ENCODE assay signal across 29 mouse cellular contexts in the genomic region with DNA sequence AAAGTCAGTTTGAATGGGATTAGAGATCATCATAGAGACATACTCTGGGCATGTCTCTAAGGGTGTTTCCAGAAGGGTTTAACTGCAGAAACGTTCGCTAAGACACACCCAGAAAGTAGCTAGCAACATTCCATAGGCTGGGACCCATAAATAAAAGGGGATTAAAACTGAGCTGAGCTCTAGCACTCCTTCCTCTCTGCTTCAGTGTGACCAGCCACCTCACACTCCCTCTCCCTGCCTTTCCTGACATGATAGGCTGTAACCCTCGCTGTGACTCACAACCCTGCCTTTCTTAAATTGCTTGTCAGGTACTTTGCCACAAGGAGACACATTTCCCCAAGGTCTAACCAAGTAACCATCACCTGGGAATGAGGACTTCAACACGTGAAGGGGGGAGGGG. TPM values are rescaled to one million over a fixed set of nuclear protein-coding genes. Genes with fewer than 3 reads are reported as not detected.
A peak's percentile ranks its signal among the peaks of the same experiment; 100 is the strongest.
DNase-seq lines count a peak whose midpoint lies in the region; ATAC-seq and TF ChIP-seq lines count a peak whose summit lies in the region.
"Had no signal": no experiment of that assay in that cellular context is flagged by ENCODE, and none has a peak within 500 bp of the region (broad histone marks: within the 10 kb centered on the region; RNA-seq: fewer than 3 reads in every experiment).

No protein-coding gene starts in this region.

- peaks cover 5% of the 10 kb centered on the region; the same call in 1 of the 2 replicates for H3K4me1 ChIP-seq in embryonic facial prominence, embryonic 14.5 days (ENCODE audit: control insufficient read depth, insufficient read depth, low read length)
- H3K4me1 ChIP-seq in embryonic facial prominence, embryonic 10.5 days: peaks cover 38% of the 10 kb centered on the region
- H3K4me1 ChIP-seq in kidney, embryonic 16.5 days (ENCODE audit: insufficient read depth, low read length): peaks cover 29% of the 10 kb centered on the region
- peaks cover 13% of the 10 kb centered on the region for H3K4me1 ChIP-seq in forebrain, embryonic 16.5 days (replicated peaks; ENCODE audit: control insufficient read depth, insufficient read depth, low read length)

- H3K79me2 ChIP-seq in myocyte (ENCODE audit: control insufficient read depth, insufficient read depth): peaks cover 5% of the 10 kb centered on the region

- no peaks in the 10 kb centered on the region for H3K9me3 ChIP-seq in embryonic facial prominence, embryonic 14.5 days (ENCODE audit: control insufficient read depth, low read length)
- H3K9me3 ChIP-seq in embryonic facial prominence, embryonic 10.5 days: no peaks in the 10 kb centered on the region
- H3K9me3 ChIP-seq in kidney, embryonic 16.5 days (ENCODE audit: low read length): no peaks in the 10 kb centered on the region
- no peaks in the 10 kb centered on the region for H3K9me3 ChIP-seq in forebrain, embryonic 16.5 days (ENCODE audit: control insufficient read depth, low read length)
- H3K9me3 ChIP-seq: forebrain, embryonic 13.5 days had no signal

- H3K4me2 ChIP-seq in embryonic facial prominence, embryonic 14.5 days (ENCODE audit: low read depth, low read length): no peak overlapping the region
- H3K4me2 ChIP-seq in kidney, embryonic 16.5 days (replicated peaks; ENCODE audit: low read depth, low read length): 0 out of 2 replicates have a peak overlapping the region, but pooled peaks have one; percentile 13
- no peak overlapping the region for H3K4me2 ChIP-seq in myocyte (ENCODE audit: low read depth)
- no peak overlapping the region for H3K4me2 ChIP-seq in forebrain, embryonic 16.5 days (ENCODE audit: low read length)

- H3K4me3 ChIP-seq in embryonic facial prominence, embryonic 14.5 days (ENCODE audit: low read depth, low read length): no peak overlapping the region
- H3K4me3 ChIP-seq in embryonic facial prominence, embryonic 10.5 days: no peak overlapping the region
- no peak overlapping the region for H3K4me3 ChIP-seq in kidney, embryonic 16.5 days (ENCODE audit: low read length)
- H3K4me3 ChIP-seq in myocyte: peak overlapping the region; percentile 72
- H3K4me3 ChIP-seq in forebrain, embryonic 16.5 days (replicated peaks; ENCODE audit: low read length): no peak overlapping the region

- no peak for ATAC-seq in embryonic facial prominence, embryonic 14.5 days (ENCODE audit: low read depth)
- ATAC-seq in kidney, embryonic 16.5 days (ENCODE audit: low FRiP score, low TSS enrichment): no peak
- ATAC-seq in forebrain, embryonic 16.5 days: no peak
- ATAC-seq: forebrain, embryonic 13.5 days had no signal

- no peak overlapping the region for H3ac ChIP-seq in myocyte (ENCODE audit: control insufficient read depth, insufficient read length)

- DNase-seq in embryonic facial prominence, embryonic 14.5 days (ENCODE audit: low spot score): peak; percentile 26
- no peak for DNase-seq in embryonic facial prominence, embryonic 10.5 days (ENCODE audit: low spot score)
- DNase-seq in kidney, postnatal 4 days: no peak
- DNase-seq in 416B (ENCODE audit: low read depth): peak; percentile 49
- no peak for DNase-seq in adrenal gland, adult 2 months
- DNase-seq: adrenal gland, adult 8-10 months; B cell, adult 2 months; cerebellum, adult 11 months; cerebellum, postnatal 14 days; embryo, embryonic 11 days; gastrocnemius, postnatal 36 days; kidney, adult 18-20 months; liver; lung, embryonic 14.5 days; midbrain, embryonic 14.5 days; right cerebral cortex, postnatal 14 days; thymus, adult 18-20 months had no signal

- TF ChIP-seq POLR2A in myocyte (IDR thresholded peaks at IDR 0.05; ENCODE audit: insufficient read length, low read depth): no peak

- H3K9ac ChIP-seq in embryonic facial prominence, embryonic 14.5 days (ENCODE audit: low read depth, low read length): no peak overlapping the region
- no peak overlapping the region for H3K9ac ChIP-seq in kidney, embryonic 16.5 days (replicated peaks; ENCODE audit: low read length)
- H3K9ac ChIP-seq in forebrain, embryonic 16.5 days (replicated peaks; ENCODE audit: low read depth, low read length): no peak overlapping the region
- H3K9ac ChIP-seq: forebrain, embryonic 13.5 days; hindbrain, embryonic 14.5 days; lung, embryonic 14.5 days had no signal

- no peaks in the 10 kb centered on the region for H3K36me3 ChIP-seq in embryonic facial prominence, embryonic 14.5 days (ENCODE audit: control insufficient read depth, insufficient read depth, low read length)
- peaks cover 3% of the 10 kb centered on the region; the same call in 1 of the 2 replicates for H3K36me3 ChIP-seq in embryonic facial prominence, embryonic 10.5 days (replicated peaks)
- H3K36me3 ChIP-seq in kidney, embryonic 16.5 days (ENCODE audit: insufficient read depth, low read length): no peaks in the 10 kb centered on the region
- no peaks in the 10 kb centered on the region for H3K36me3 ChIP-seq in myocyte (ENCODE audit: control insufficient read depth, insufficient read depth)
- H3K36me3 ChIP-seq in forebrain, embryonic 16.5 days (ENCODE audit: control insufficient read depth, insufficient read depth): no peaks in the 10 kb centered on the region

- H3K27ac ChIP-seq in embryonic facial prominence, embryonic 14.5 days (replicated peaks; ENCODE audit: low read depth, low read length): no peak overlapping the region
- H3K27ac ChIP-seq in embryonic facial prominence, embryonic 10.5 days (replicated peaks): no peak overlapping the region
- no peak overlapping the region for H3K27ac ChIP-seq in kidney, embryonic 16.5 days (ENCODE audit: low read length)
- H3K27ac ChIP-seq in forebrain, embryonic 16.5 days (ENCODE audit: low read length): no peak overlapping the region
- H3K27ac ChIP-seq: forebrain, embryonic 13.5 days; hindbrain, embryonic 14.5 days had no signal

- 5% methylated on average over 4 of the region's 4 CpGs for WGBS in embryonic facial prominence, embryonic 14.5 days
- WGBS in embryonic facial prominence, embryonic 10.5 days: 9% methylated on average over 4 of the region's 4 CpGs
- 9% methylated on average over 4 of the region's 4 CpGs for WGBS in kidney, embryonic 16.5 days
- 16% methylated on average over 4 of the region's 4 CpGs for WGBS in forebrain, embryonic 16.5 days

- H3K27me3 ChIP-seq in embryonic facial prominence, embryonic 14.5 days (replicated peaks; ENCODE audit: control insufficient read depth, insufficient read depth, low read length): no peaks in the 10 kb centered on the region
- peaks cover 6% of the 10 kb centered on the region for H3K27me3 ChIP-seq in embryonic facial prominence, embryonic 10.5 days (replicated peaks; ENCODE audit: low read depth, poor library complexity, severe bottlenecking)
- no peaks in the 10 kb centered on the region for H3K27me3 ChIP-seq in kidney, embryonic 16.5 days (ENCODE audit: insufficient read depth, low read length)
- H3K27me3 ChIP-seq in myocyte (ENCODE audit: control insufficient read depth, insufficient read depth, insufficient read length): no peaks in the 10 kb centered on the region
- H3K27me3 ChIP-seq in forebrain, embryonic 16.5 days (replicated peaks; ENCODE audit: control insufficient read depth, insufficient read depth, low read length): no peaks in the 10 kb centered on the region

RNA-seq across cellular contexts. Expression of a gene that starts 1.3 kb away (rescaled TPM):
- 17.5 and 19.3 TPM in 2 replicates for polyA plus RNA-seq in embryonic facial prominence, embryonic 14.5 days (2014; fragmentation: Nextera tagmentation; extraction: Ambion mirVana)
- 13.1 and 14.0 TPM in 2 replicates for polyA plus RNA-seq in embryonic facial prominence, embryonic 10.5 days (2016; fragmentation: Nextera tagmentation; extraction: Ambion mirVana)
- 28.0 and 30.0 TPM in 2 replicates for polyA plus RNA-seq in kidney, embryonic 16.5 days (2015; fragmentation: Nextera tagmentation; extraction: Ambion mirVana)
- 32.8 TPM for polyA plus RNA-seq in myocyte (2012; fragmentation: generic; extraction: Trizol)
- 1 to 10 TPM; 5.1 to 9.2 TPM for total RNA-seq in adrenal gland, adult 2 months (2021)
- polyA plus RNA-seq in adrenal gland, adult 2 months (2012; rRNA removed): 18.9 TPM in 2 replicates
- 13.3 and 15.9 TPM in 2 replicates for polyA plus RNA-seq in forebrain, embryonic 16.5 days (2015; fragmentation: Nextera tagmentation; extraction: Ambion mirVana)

RNA-seq across cellular contexts. Expression of a gene that starts 21.1 kb away (rescaled TPM):
- polyA plus RNA-seq in embryonic facial prominence, embryonic 14.5 days (2014; fragmentation: Nextera tagmentation; extraction: Ambion mirVana): not detected in 2 replicates
- polyA plus RNA-seq in embryonic facial prominence, embryonic 10.5 days (2016; fragmentation: Nextera tagmentation; extraction: Ambion mirVana): 0.10 TPM in 1 of 2 replicates, not detected in the other
- 0.04 and 0.05 TPM in 2 replicates for polyA plus RNA-seq in kidney, embryonic 16.5 days (2015; fragmentation: Nextera tagmentation; extraction: Ambion mirVana)
- not detected for polyA plus RNA-seq in myocyte (2012; fragmentation: generic; extraction: Trizol)
- total RNA-seq in adrenal gland, adult 2 months (2021): not detected
- not detected in 2 replicates for polyA plus RNA-seq in adrenal gland, adult 2 months (2012; rRNA removed)
- not detected in 2 replicates for polyA plus RNA-seq in forebrain, embryonic 16.5 days (2015; fragmentation: Nextera tagmentation; extraction: Ambion mirVana)
- total RNA-seq: ES-E14; gastrocnemius, postnatal 36 days; layer of hippocampus, postnatal 14 days; left cerebral cortex, postnatal 10 days had no signal
- polyA plus RNA-seq: forebrain, embryonic 13.5 days; heart, embryonic 14.5 days; hindbrain, embryonic 14.5 days; large intestine, adult 2 months; neural tube, embryonic 11.5 days; spleen, adult 2 months had no signal

RNA-seq across cellular contexts. Expression of a gene that starts 23.7 kb away (rescaled TPM):
- polyA plus RNA-seq in embryonic facial prominence, embryonic 14.5 days (2014; fragmentation: Nextera tagmentation; extraction: Ambion mirVana): 186 and 203 TPM in 2 replicates
- 220 and 238 TPM in 2 replicates for polyA plus RNA-seq in embryonic facial prominence, embryonic 10.5 days (2016; fragmentation: Nextera tagmentation; extraction: Ambion mirVana)
- 225 and 243 TPM in 2 replicates for polyA plus RNA-seq in kidney, embryonic 16.5 days (2015; fragmentation: Nextera tagmentation; extraction: Ambion mirVana)
- 129 TPM for polyA plus RNA-seq in myocyte (2012; fragmentation: generic; extraction: Trizol)
- 100 to 1,000 TPM; 122 to 167 TPM for total RNA-seq in adrenal gland, adult 2 months (2021)
- 46.6 and 57.7 TPM in 2 replicates for polyA plus RNA-seq in adrenal gland, adult 2 months (2012; rRNA removed)
- polyA plus RNA-seq in forebrain, embryonic 16.5 days (2015; fragmentation: Nextera tagmentation; extraction: Ambion mirVana): 157 and 169 TPM in 2 replicates

RNA-seq across cellular contexts. Expression of a gene that starts 27.6 kb away (rescaled TPM):
- polyA plus RNA-seq in embryonic facial prominence, embryonic 14.5 days (2014; fragmentation: Nextera tagmentation; extraction: Ambion mirVana): 15.6 and 16.5 TPM in 2 replicates
- 8.2 and 9.7 TPM in 2 replicates for polyA plus RNA-seq in embryonic facial prominence, embryonic 10.5 days (2016; fragmentation: Nextera tagmentation; extraction: Ambion mirVana)
- polyA plus RNA-seq in kidney, embryonic 16.5 days (2015; fragmentation: Nextera tagmentation; extraction: Ambion mirVana): 9.4 and 12.3 TPM in 2 replicates
- polyA plus RNA-seq in myocyte (2012; fragmentation: generic; extraction: Trizol): 7.0 TPM
- total RNA-seq in adrenal gland, adult 2 months (2021): 10 to 100 TPM; 33.4 to 35.1 TPM
- 11.7 and 14.5 TPM in 2 replicates for polyA plus RNA-seq in adrenal gland, adult 2 months (2012; rRNA removed)
- polyA plus RNA-seq in forebrain, embryonic 16.5 days (2015; fragmentation: Nextera tagmentation; extraction: Ambion mirVana): 18.5 and 20.1 TPM in 2 replicates

RNA-seq across cellular contexts. Expression of a gene that starts 28.1 kb away (rescaled TPM):
- not detected in 2 replicates for polyA plus RNA-seq in embryonic facial prominence, embryonic 14.5 days (2014; fragmentation: Nextera tagmentation; extraction: Ambion mirVana)
- polyA plus RNA-seq in embryonic facial prominence, embryonic 10.5 days (2016; fragmentation: Nextera tagmentation; extraction: Ambion mirVana): not detected in 2 replicates
- not detected in 2 replicates for polyA plus RNA-seq in kidney, embryonic 16.5 days (2015; fragmentation: Nextera tagmentation; extraction: Ambion mirVana)
- polyA plus RNA-seq in myocyte (2012; fragmentation: generic; extraction: Trizol): not detected
- under 1 TPM in 1 of 2 experiments, not detected in 1; 0.14 TPM for total RNA-seq in adrenal gland, adult 2 months (2021)
- not detected in 2 replicates for polyA plus RNA-seq in adrenal gland, adult 2 months (2012; rRNA removed)
- not detected in 2 replicates for polyA plus RNA-seq in forebrain, embryonic 16.5 days (2015; fragmentation: Nextera tagmentation; extraction: Ambion mirVana)
- polyA plus RNA-seq: forebrain, embryonic 13.5 days; heart, embryonic 14.5 days; hindbrain, embryonic 14.5 days; lung, embryonic 14.5 days; midbrain, embryonic 14.5 days; neural tube, embryonic 11.5 days; spleen, adult 2 months had no signal

Comparison
In these comparisons a context has a peak if more than half of its experiments do, and no peak if none do; other contexts are left out.
1. DNase-seq: peak in embryonic facial prominence, embryonic 14.5 days (single experiment) and 416B (single experiment); none in embryonic facial prominence, embryonic 10.5 days (single experiment), kidney, postnatal 4 days (0 of 2) and adrenal gland, adult 2 months (single experiment).